Mouse (Mus musculus): ENCODE data around the gene Eif4a1.

DNA sequence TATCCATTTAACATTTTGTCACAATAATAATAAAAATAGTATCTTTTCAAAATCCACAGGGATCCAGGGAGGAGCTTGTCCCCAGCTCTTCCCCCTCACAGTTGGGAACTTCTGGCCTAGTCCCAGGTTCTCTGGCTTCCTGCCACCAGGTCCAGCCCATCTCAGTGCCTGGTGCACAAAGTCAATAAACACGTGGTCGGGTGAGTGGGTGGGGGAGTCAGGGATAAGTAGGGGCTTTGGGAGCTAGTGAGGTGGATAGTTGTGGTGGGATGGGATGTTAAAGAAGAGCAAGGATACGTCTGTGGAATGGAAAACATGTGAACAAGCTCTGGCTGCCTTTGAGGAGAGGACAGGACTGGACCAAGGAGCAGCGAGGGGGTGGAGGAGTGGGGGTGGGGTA, 14.2 kb upstream of the Eif4a1 start:
- TF ChIP-seq HCFC1 (IDR thresholded peaks at IDR 0.05; ENCODE audit: borderline replicate concordance, insufficient read depth, low read length) (no peak), ZC3H11A (IDR thresholded peaks at IDR 0.05; ENCODE audit: borderline replicate concordance, low read depth, low read length) (no peak)

All from ES-E14 (cell line).